Mouse (Mus musculus) ES-E14 (cell line): Measurements from ENCODE around the gene Casp2.

ENCODE experiments used
- CHD2 ChIP-seq: IDR thresholded peaks from 2 replicates; pipeline ENCODE4 v1.6.1; 2014; ENCODE audit warnings: mild to moderate bottlenecking, low read depth, low read length, inconsistent platforms
- HCFC1 ChIP-seq: IDR thresholded peaks from 2 replicates; pipeline ENCODE4 v1.6.1; 2012; ENCODE audit warnings: low read length, inconsistent platforms, borderline replicate concordance; ENCODE audit not compliant: insufficient read depth
- MAFK ChIP-seq: IDR thresholded peaks from 2 replicates; pipeline ENCODE4 v1.6.1; 2014; ENCODE audit warnings: mild to moderate bottlenecking, low read depth, low read length, inconsistent platforms; ENCODE audit not compliant: insufficient read depth

GRCm38 (mm10) chr6:42222286-42222685, 42.5 kb upstream of the Casp2 start:
- TF ChIP-seq MAFK (no peak), CHD2 (no peak), HCFC1 (no peak)
